Mouse (Mus musculus) kidney, adult 2 months (tissue): ENCODE measurements around the gene Sub1.

Experiments used
- CTCF ChIP-seq: fragments of 200-500 bp; conservative IDR thresholded peaks from 2 replicates; pipeline ENCODE4 v1.5.1; 2011; ENCODE audit warnings: low read depth, mild to moderate bottlenecking, control low read depth, low read length, moderate library complexity, mixed read lengths; ENCODE audit not compliant: insufficient read depth, insufficient read length
- POLR2A ChIP-seq: fragments of 200-500 bp; IDR thresholded peaks from one replicate; pipeline ENCODE4 v1.6.1; 2011; ENCODE audit warnings: low read depth, low read length, control low read depth

GRCm38 (mm10) chr15:11966367-11966766 is 30.4 kb downstream of the Sub1 start:
- TF ChIP-seq CTCF, result 0 out of 2 replicates have a peak, but pooled peaks have one; percentile 10
- TF ChIP-seq POLR2A, result no peak
